Mouse (Mus musculus): ENCODE measurements at regions not wholly inside any gene's neighbourhood (a gene's known extent, or its start where the extent isn't known, plus 50 kb on each side); places are given as distances from the start of the nearest gene placed in this dataset.
A peak's percentile ranks its signal among the peaks of the same experiment; 100 is the strongest.

GRCm38 (mm10) chr2:128408718-128409117, 182.3 kb upstream of the Spdye4c start:
- TF ChIP-seq CTCF (IDR thresholded peaks at IDR 0.05; ENCODE audit: low read depth, low read length) (peak; percentile 66), POLR2A (IDR thresholded peaks at IDR 0.05; ENCODE audit: borderline replicate concordance, low read depth, low read length) (no peak)

All from bone marrow macrophage, adult 2 months (primary cell).